Mouse (Mus musculus): Measurements from ENCODE around the gene Msi2. TPM values are rescaled to one million over a fixed set of nuclear protein-coding genes. Genes with fewer than 3 reads are reported as not detected.
A peak's percentile ranks its signal among the peaks of the same experiment; 100 is the strongest.

Gene Msi2
- polyA plus RNA-seq, 1 experiment from 2014 or later, result 33.1 TPM

DNA sequence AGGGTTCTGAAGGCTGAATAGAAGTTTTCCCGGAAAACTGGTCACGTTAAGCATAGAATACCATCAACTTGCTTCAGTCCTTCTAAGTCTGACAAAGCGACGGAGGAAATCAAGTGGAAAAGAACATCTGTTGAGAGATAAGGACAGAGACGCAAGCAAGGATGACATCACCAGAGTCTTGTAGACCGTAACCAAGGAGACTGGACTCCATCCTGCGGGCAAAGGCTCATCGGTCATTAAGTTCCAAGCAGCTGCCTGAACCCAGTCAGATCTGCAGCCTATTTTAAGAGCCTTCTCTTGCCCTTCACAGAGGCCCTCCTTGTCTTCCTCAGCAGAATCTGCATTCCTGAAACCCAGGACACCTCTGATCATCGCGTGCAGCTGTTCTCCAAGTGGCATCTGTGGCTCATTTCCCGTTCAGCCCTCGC lies 113.2 kb downstream of the Msi2 start:
- DNase-seq (no peak), ATAC-seq (ENCODE audit: low FRiP score, low TSS enrichment) (no peak)
- no peak overlapping the region for H3K4me3 ChIP-seq (replicated peaks; ENCODE audit: low read depth, low read length)
- 0 out of 2 replicates have a peak, but pooled peaks cover 8% of the 10 kb centered on the region for H3K36me3 ChIP-seq (ENCODE audit: control insufficient read depth, insufficient read depth, low read length)
- H3K27me3 ChIP-seq (ENCODE audit: control insufficient read depth, insufficient read depth, low read length), result no peaks in the 10 kb centered on the region
- H3K4me2 ChIP-seq (ENCODE audit: low read length), result no peak overlapping the region
- H3K4me1 ChIP-seq (ENCODE audit: control insufficient read depth, insufficient read depth, low read length), result peaks cover 33% of the 10 kb centered on the region
- H3K9ac ChIP-seq (replicated peaks; ENCODE audit: low read length), result no peak overlapping the region
- H3K9me3 ChIP-seq (ENCODE audit: control insufficient read depth, low read length), result no peaks in the 10 kb centered on the region
- 0 out of 2 replicates have a peak overlapping the region, but pooled peaks have one; percentile 32 for H3K27ac ChIP-seq (replicated peaks; ENCODE audit: low read depth, low read length)
- WGBS, result 60% methylated on average over 12 of the region's 12 CpGs

DNA sequence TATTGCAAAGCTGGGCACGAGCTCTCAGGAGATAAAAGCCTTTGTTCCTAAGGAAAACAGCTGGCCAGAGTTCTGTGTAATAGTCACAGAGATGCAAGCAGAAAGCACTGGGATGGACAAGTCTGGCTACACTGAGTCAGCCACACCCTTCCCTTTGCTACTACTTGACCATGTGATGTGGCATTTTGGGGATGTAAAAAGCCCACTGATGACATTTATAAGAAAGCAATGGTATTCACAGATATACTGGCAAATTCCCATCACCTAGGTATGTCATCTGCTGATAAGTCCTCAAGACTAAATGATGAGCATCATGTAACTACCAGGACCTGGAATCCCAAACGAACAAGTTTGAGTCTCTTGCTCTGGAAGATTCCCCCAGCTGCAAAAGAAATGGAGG lies 113.7 kb downstream of the Msi2 start:
- Histone ChIP-seq H3K27me3 (ENCODE audit: control insufficient read depth, insufficient read depth, low read length) (no peaks in the 10 kb centered on the region), H3K4me2 (ENCODE audit: low read length) (no peak overlapping the region), H3K9me3 (ENCODE audit: control insufficient read depth, low read length) (no peaks in the 10 kb centered on the region), H3K4me3 (replicated peaks; ENCODE audit: low read depth, low read length) (no peak overlapping the region), H3K36me3 (ENCODE audit: control insufficient read depth, insufficient read depth, low read length) (0 out of 2 replicates have a peak, but pooled peaks cover 8% of the 10 kb centered on the region), H3K27ac (replicated peaks; ENCODE audit: low read depth, low read length) (peak overlapping the region; percentile 20; the same call in 1 of the 2 replicates), H3K4me1 (ENCODE audit: control insufficient read depth, insufficient read depth, low read length) (peaks cover 38% of the 10 kb centered on the region), H3K9ac (replicated peaks; ENCODE audit: low read length) (no peak overlapping the region)
- WGBS, result 59% methylated on average over 2 of the region's 2 CpGs
- ATAC-seq (ENCODE audit: low FRiP score, low TSS enrichment), result no peak
- DNase-seq, result no peak

DNA sequence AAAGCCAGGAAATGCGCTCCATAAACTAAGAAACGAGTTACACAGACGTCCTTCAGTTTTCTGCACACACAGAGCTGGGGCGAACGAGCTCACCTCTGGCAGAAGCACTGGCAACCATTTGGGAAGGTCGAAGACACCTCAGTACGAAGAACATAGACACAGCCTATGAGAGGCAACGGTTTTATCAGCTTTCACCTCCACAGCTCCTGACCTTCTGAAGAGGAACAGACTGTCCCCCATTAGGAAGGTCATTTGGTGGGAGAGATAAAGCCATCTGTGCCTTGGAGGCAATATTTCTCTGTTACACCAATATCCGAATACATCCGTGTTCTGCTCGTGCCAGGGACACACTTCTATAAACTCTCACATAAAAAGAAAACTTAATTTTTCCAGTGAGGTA lies 114.9 kb downstream of the Msi2 start:
- 0 out of 2 replicates have a peak, but pooled peaks cover 8% of the 10 kb centered on the region for H3K36me3 ChIP-seq (ENCODE audit: control insufficient read depth, insufficient read depth, low read length)
- H3K9me3 ChIP-seq (ENCODE audit: control insufficient read depth, low read length), result no peaks in the 10 kb centered on the region
- no peak overlapping the region for H3K9ac ChIP-seq (replicated peaks; ENCODE audit: low read length)
- H3K4me1 ChIP-seq (ENCODE audit: control insufficient read depth, insufficient read depth, low read length), result peaks cover 44% of the 10 kb centered on the region
- WGBS, result 91% methylated on average over 11 of the region's 11 CpGs
- no peak for DNase-seq
- H3K27ac ChIP-seq (replicated peaks; ENCODE audit: low read depth, low read length), result 0 out of 2 replicates have a peak overlapping the region, but pooled peaks have one; percentile 37
- H3K4me3 ChIP-seq (replicated peaks; ENCODE audit: low read depth, low read length), result no peak overlapping the region
- no peak overlapping the region for H3K4me2 ChIP-seq (ENCODE audit: low read length)
- no peak for ATAC-seq (ENCODE audit: low FRiP score, low TSS enrichment)
- no peaks in the 10 kb centered on the region for H3K27me3 ChIP-seq (ENCODE audit: control insufficient read depth, insufficient read depth, low read length)

DNA sequence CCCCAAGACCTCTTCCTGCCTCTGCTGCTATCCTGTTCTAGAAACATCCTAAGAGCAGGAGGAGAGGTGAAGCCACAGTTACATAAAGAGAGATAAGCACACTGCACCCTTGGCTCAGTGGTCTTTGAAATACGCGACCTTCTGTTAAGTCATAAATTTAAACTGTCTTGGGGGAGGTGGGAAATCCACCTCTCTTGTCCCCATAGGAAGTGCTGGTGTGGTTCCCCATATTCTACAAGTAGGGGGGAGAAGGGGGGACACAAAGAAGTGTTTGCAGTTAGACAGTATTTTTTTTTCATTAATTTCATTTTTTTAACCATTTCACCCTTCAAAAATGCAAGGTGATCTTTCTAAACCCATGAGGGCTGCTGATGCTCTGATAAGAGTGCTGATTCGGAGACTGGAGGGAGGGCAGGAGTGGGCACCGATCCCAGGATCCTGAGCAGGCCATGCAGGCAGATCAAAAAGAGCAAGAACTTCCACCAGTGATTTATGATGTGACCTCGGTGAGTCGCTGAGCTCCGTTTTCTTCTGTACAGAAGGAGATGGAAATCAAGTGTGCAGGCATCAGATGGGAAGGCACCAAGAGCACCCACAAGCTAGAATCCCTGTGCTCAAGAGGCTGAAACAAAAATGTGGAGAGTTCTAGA lies 115.7 kb downstream of the Msi2 start:
- no peaks in the 10 kb centered on the region for H3K9me3 ChIP-seq (ENCODE audit: control insufficient read depth, low read length)
- DNase-seq (no peak), ATAC-seq (ENCODE audit: low FRiP score, low TSS enrichment) (no peak)
- no peak overlapping the region for H3K9ac ChIP-seq (replicated peaks; ENCODE audit: low read length)
- H3K27me3 ChIP-seq (ENCODE audit: control insufficient read depth, insufficient read depth, low read length), result no peaks in the 10 kb centered on the region
- no peak overlapping the region for H3K4me3 ChIP-seq (replicated peaks; ENCODE audit: low read depth, low read length)
- 92% methylated on average over 7 of the region's 7 CpGs for WGBS
- peaks cover 43% of the 10 kb centered on the region for H3K4me1 ChIP-seq (ENCODE audit: control insufficient read depth, insufficient read depth, low read length)
- H3K4me2 ChIP-seq (ENCODE audit: low read length), result no peak overlapping the region
- 0 out of 2 replicates have a peak, but pooled peaks cover 8% of the 10 kb centered on the region for H3K36me3 ChIP-seq (ENCODE audit: control insufficient read depth, insufficient read depth, low read length)
- H3K27ac ChIP-seq (replicated peaks; ENCODE audit: low read depth, low read length), result no peak overlapping the region

DNA sequence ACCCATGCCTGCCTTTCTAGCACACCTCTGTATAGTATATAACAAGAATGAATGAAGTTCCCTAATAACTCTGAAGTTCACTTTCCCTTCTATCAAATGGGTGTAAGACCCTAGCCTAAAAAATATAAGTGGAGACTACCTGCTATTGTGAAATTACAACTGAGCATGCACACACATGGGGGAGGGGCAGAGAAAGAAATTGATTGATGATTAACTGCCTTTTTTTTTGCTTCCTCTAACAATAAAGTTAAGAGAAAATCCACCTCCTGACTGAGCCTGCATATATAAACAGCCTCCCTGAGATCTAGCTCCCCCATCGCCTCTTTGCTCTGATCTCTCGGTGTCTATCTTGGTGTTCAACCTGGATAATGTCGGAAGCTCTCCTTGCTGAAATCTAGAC lies 118.1 kb downstream of the Msi2 start:
- WGBS, result 97% methylated on average over 3 of the region's 3 CpGs
- no peak for ATAC-seq (ENCODE audit: low FRiP score, low TSS enrichment)
- peaks cover 33% of the 10 kb centered on the region for H3K4me1 ChIP-seq (ENCODE audit: control insufficient read depth, insufficient read depth, low read length)

DNA sequence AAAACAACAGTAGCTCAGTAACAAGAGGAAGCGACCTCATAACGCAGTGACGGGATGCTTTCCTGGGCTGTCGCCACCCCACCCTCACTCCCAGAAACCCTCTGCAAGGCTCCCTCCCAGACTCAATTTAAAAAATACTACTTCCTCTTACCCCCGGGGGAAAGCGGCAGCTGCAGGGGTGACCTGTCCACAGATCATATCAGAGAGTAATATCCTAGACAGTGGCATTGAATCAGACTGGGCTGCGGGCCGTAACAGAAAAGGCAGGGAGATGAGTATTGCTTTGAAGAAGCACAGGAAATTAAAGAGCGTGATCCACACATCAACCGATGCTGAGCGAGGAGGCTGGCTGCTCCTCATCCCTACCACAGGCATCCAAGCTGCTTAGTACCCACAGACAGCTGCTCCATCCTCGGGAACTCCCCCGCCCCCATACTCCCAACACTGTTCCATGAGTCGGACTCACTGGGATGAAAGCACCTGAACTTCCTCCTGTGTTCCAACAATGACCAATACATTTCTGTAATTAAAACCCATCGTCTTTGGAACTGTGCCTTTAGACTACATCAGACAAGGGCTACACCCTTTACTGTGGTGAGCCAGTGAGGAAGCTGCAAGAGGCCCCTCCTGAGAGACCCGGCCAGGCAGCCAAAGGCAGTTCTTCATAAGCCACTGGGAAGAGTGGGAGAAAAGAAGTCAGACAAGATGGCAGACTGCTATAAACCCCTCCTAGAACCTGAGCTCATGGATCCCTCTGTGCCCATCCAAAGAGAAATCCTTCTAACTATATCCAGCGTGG lies 118.8 kb downstream of the Msi2 start:
- no peak for ATAC-seq (ENCODE audit: low FRiP score, low TSS enrichment)
- H3K9ac ChIP-seq (replicated peaks; ENCODE audit: low read length), result no peak overlapping the region
- DNase-seq, result no peak
- H3K9me3 ChIP-seq (ENCODE audit: control insufficient read depth, low read length), result no peaks in the 10 kb centered on the region
- WGBS, result 60% methylated on average over 17 of the region's 17 CpGs
- no peak overlapping the region for H3K4me3 ChIP-seq (replicated peaks; ENCODE audit: low read depth, low read length)
- H3K36me3 ChIP-seq (ENCODE audit: control insufficient read depth, insufficient read depth, low read length), result peaks cover 8% of the 10 kb centered on the region; the same call in 1 of the 2 replicates
- no peak overlapping the region for H3K4me2 ChIP-seq (ENCODE audit: low read length)
- H3K27me3 ChIP-seq (ENCODE audit: control insufficient read depth, insufficient read depth, low read length), result no peaks in the 10 kb centered on the region
- peaks cover 39% of the 10 kb centered on the region for H3K4me1 ChIP-seq (ENCODE audit: control insufficient read depth, insufficient read depth, low read length)
- H3K27ac ChIP-seq (replicated peaks; ENCODE audit: low read depth, low read length), result peak overlapping the region; percentile 68

More for the DNA sequence above, 118.1 kb downstream of the Msi2 start:
- Histone ChIP-seq H3K9me3 (ENCODE audit: control insufficient read depth, low read length) (no peaks in the 10 kb centered on the region), H3K9ac (replicated peaks; ENCODE audit: low read length) (no peak overlapping the region), H3K4me2 (ENCODE audit: low read length) (no peak overlapping the region), H3K27me3 (ENCODE audit: control insufficient read depth, insufficient read depth, low read length) (no peaks in the 10 kb centered on the region), H3K4me3 (replicated peaks; ENCODE audit: low read depth, low read length) (no peak overlapping the region), H3K27ac (replicated peaks; ENCODE audit: low read depth, low read length) (peak overlapping the region; percentile 68; the same call in 1 of the 2 replicates), H3K36me3 (ENCODE audit: control insufficient read depth, insufficient read depth, low read length) (peaks cover 8% of the 10 kb centered on the region; the same call in 1 of the 2 replicates)
- DNase-seq, result no peak

DNA sequence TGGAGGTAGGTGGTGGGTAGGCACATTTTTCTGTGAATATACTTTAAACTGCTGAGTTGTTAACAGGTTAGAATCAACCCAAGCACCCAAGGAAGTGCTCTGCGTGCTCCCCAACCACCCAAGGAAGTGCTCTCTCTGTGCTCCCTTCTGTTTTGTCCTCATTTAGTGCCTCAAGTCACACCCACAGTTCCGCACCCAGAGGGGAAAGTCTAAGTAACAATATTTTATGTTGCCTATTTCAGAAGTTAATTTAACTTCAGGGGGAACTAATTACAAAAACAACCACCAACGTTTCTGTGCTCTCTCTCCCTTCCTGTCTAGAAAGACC lies 119.5 kb downstream of the Msi2 start:
- WGBS, result 80% methylated on average over 3 of the region's 3 CpGs
- Histone ChIP-seq H3K27ac (replicated peaks; ENCODE audit: low read depth, low read length) (no peak overlapping the region), H3K27me3 (ENCODE audit: control insufficient read depth, insufficient read depth, low read length) (no peaks in the 10 kb centered on the region), H3K4me1 (ENCODE audit: control insufficient read depth, insufficient read depth, low read length) (peaks cover 40% of the 10 kb centered on the region), H3K9ac (replicated peaks; ENCODE audit: low read length) (no peak overlapping the region), H3K36me3 (ENCODE audit: control insufficient read depth, insufficient read depth, low read length) (peaks cover 8% of the 10 kb centered on the region; the same call in 1 of the 2 replicates), H3K9me3 (ENCODE audit: control insufficient read depth, low read length) (no peaks in the 10 kb centered on the region), H3K4me2 (ENCODE audit: low read length) (no peak overlapping the region), H3K4me3 (replicated peaks; ENCODE audit: low read depth, low read length) (no peak overlapping the region)
- DNase-seq (no peak), ATAC-seq (ENCODE audit: low FRiP score, low TSS enrichment) (no peak)

DNA sequence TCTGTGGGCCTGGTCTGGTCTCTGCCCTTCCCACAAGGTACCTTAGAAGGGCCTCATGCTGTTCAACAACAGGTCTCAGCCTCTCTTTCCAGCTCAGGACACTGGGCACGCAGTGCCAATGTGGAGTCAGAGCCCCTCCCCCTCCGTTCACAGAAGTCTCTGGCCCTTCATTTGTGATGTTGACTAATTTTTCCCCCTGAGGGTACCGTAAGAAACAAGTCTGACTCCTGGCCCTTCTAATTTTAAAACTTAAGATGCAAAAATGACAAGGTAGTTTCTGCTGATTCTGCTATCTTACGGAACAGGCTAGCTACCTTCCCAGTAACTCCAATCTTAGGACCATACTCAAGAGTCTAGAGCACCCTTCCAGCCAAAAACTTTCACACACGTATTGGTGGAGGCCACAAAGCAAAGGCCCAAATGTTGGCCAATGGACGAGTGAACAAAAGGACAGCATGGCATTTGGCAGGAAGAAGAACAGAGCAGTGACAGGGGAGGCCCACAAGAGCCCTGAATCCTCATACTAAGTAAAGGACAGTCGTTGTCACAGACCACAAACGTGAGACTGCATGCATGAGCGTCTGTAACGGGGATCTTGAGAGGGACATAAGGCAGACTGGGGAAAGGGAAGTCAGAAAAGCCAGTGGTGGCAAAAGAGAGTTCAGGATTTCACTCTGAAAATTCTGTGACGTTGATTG lies 120.0 kb downstream of the Msi2 start:
- Histone ChIP-seq H3K27me3 (ENCODE audit: control insufficient read depth, insufficient read depth, low read length) (no peaks in the 10 kb centered on the region), H3K4me1 (ENCODE audit: control insufficient read depth, insufficient read depth, low read length) (peaks cover 40% of the 10 kb centered on the region), H3K36me3 (ENCODE audit: control insufficient read depth, insufficient read depth, low read length) (peaks cover 8% of the 10 kb centered on the region; the same call in 1 of the 2 replicates), H3K4me2 (ENCODE audit: low read length) (no peak overlapping the region), H3K4me3 (replicated peaks; ENCODE audit: low read depth, low read length) (no peak overlapping the region), H3K27ac (replicated peaks; ENCODE audit: low read depth, low read length) (no peak overlapping the region), H3K9ac (replicated peaks; ENCODE audit: low read length) (no peak overlapping the region), H3K9me3 (ENCODE audit: control insufficient read depth, low read length) (no peaks in the 10 kb centered on the region)
- DNase-seq (no peak), ATAC-seq (ENCODE audit: low FRiP score, low TSS enrichment) (no peak)
- WGBS, result 66% methylated on average over 11 of the region's 11 CpGs
